Mouse (Mus musculus): ENCODE results near the gene Stx4a.
"Not testable (repeated sequence)": the region's sequence is repeated elsewhere in the genome, so short reads cannot be mapped to it uniquely, and the experiment has no call there.

Stx4a gene

GRCm38 (mm10) chr7:127814241-127814921 is 9.7 kb upstream of the Stx4a start:
- DNase-seq (ENCODE audit: low spot score in 2 of 2): peak in 1 of 2 experiments; percentile 56

GRCm38 (mm10) chr7:127815116-127815665 is 8.9 kb upstream of the Stx4a start:
- DNase-seq (ENCODE audit: low spot score in 2 of 2): no peak

DNA sequence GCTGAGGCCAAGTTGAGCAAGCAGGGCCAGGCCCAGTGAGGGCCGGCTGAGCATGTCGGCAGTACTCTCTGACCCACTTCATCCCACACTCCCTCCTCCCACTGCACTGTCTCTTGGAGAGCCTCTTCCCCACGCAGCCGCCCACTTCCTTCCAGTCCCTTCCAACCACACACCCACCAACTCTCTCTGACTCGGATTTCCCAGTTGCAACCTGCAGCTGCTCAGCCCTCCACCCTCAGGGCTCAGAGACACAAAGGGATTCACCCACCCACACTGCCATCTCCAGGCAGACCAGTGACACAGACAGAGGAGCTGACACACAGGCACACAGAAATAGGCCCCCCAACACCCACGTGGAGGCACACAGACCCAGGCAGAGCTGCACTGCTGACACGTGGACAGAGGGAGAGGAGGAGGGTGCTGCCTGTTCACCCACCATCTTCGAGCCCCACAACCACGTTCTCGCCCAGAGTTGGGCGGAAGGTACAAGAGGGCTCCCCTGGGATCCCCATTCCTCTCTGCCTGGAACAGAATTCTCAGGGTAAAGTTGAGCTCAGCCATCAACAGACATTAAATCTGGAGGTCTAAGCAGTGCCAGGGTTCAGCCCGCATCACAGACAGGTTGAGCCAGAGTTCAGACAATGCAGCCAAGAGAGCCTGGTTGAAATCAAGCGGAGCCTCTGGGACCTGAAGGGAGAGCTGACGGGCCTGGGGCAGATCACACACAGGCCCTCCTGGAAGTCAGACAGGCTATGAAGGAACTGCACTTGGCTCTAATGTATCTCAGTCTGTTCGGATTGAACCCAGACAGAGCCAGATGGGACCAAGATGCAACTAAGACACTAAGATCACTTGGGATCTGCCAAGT is 7.9 kb upstream of the Stx4a start:
- DNase-seq (ENCODE audit: low spot score in 2 of 2): no peak

DNA sequence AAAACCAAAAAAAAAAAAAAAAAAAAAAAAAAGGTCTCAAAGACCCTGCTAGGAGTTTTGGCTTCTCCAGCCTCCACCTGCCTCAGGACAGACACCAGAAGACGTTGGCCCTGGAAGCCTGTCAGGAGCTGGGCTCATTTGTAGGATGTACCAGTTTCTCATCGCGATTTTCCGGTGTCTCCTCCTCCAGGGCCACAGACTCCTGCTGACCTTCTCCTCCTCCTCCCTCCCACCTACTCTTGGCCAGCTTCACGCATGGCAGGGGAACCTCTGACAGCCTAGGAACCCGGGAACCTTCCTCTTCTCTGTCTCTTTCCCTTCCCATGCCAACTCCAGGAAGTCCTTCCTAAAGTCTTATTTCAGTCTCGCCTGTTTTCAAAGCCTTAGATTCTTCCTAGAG is 7.0 kb upstream of the Stx4a start:
- no peak for DNase-seq (ENCODE audit: low spot score in 2 of 2)

GRCm38 (mm10) chr7:127817776-127818175 is 6.3 kb upstream of the Stx4a start:
- DNase-seq (ENCODE audit: low spot score in 2 of 2): no peak

DNA sequence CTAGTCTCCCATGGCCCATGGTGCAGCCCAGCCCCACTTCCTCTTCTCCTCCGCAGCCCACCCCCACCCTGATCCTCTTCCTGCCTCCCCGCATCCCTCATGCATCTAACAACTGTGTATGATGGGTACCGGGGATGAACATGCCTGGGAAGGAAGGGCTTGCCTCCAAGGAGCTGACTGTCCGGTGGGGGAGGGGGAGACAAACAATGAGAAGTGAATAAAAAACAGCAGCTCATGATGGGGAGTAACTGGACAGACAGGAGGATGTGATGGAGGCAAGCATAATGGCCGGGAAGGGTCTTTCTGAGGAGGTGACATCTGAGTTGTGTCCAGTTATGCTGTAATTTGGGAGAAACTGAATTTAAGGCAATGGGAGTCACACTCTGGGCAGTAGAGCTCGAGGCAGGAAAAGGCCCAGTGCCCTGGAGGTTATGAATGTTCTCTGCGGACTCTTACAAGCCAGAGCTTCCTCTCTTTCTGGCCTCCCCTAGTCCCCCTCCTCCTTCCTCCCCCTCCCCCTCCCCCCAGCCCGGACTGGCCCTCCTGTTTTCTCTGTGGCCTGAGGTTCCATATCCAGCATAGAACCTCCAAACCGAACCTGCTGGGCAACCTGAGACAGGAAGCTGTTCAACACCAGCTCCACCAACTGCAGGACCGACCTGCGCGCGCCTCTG is 3.1 kb upstream of the Stx4a start:
- DNase-seq (ENCODE audit: low spot score in 2 of 2): no peak

DNA sequence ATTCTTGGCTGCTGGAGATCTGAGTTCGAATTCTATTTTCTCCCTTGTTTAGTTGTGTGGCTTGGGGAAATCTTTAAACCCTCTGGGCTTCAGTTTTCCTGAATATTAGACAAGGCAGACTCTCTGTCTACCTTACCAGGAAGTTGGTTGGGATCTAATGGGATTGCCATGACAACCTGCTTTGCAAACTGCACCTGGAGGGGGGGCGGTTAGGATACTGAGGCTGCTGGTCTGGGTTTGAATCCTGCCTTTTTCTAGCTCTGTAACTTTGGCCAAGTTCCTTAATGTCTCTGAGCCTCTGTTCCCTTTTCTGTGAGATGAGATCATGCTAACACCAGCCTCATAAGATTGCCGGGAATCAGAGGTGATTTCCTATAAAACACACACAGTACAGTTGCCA is 1.6 kb upstream of the Stx4a start:
- DNase-seq (ENCODE audit: low spot score in 2 of 2): no peak

DNA sequence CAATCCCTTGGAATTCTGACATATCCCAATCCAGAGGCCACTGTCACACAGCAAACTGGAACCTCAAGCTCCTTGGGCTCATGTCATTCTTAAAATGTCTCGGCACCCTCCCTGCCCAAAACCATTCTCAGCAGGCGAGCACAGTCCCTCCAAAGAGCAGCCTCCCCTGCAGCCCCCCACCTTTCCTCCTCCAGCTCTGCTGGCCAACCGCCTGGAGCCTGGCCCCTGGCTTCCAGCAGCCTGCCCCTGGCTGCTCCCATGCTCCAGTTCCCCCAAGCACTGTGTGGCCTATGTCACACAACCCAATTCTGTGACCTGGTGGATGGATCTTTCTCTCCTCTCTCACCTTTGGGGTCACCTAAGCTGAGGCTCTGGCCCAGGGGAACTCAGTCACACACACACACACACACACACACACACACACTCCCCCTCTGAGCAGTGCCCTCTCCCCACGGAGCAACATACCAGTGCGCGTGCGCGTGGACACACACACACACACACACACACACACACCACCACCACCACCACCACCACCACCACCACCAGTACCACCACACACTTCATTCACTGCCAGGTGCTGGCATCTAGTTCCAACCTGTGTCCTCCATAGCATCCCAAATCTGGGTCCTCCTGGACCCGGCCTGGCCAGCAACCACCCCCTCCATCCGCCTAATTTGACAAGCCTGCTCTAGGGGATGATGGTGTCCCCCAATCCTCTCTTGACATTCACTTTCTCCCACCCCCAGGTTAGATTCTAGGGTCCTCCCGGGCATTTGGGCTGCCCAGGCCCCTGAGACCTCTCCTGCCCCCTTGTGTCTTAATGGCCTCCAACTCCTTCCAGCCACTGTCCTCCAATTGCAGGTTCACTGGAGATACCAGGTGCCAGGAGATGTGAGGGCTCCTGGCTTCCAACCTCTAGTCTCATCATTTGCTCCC is 590 bp upstream of the Stx4a start:
- DNase-seq (ENCODE audit: low spot score in 2 of 2): no peak

GRCm38 (mm10) chr7:127835550-127835949 is 11.5 kb downstream of the Stx4a start:
- DNase-seq (ENCODE audit: low spot score in 2 of 2): no peak

- DNase-seq (ENCODE audit: low spot score in 2 of 2): no peak
Measured at GRCm38 (mm10) chr7:127837473-127837872, 13.4 kb downstream of the Stx4a start.

- not testable (repeated sequence) for DNase-seq (ENCODE audit: low spot score in 2 of 2)
Measured at GRCm38 (mm10) chr7:127837878-127838277, 13.8 kb downstream of the Stx4a start.

GRCm38 (mm10) chr7:127840031-127840430 is 15.9 kb downstream of the Stx4a start:
- DNase-seq (ENCODE audit: low spot score in 2 of 2): not testable (repeated sequence)

DNA sequence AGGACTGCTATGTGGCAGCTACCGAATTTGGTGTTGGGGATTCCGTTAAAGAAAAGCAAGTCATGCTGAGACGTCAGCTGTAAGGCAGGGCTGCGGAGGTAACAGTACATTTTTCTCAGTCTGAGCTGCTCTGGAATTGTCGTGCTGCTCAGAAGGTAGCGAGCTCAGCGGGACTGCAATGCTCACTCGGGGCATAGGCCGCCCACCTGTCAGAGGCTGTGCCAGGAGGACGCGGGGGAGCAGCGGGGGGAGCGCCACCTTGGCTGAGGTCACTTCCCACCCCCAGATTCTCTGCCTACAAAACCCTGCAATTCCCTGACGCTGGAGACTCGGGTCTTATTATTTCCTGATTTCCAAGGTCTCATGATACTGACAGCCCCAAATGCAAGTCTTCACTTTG is 16.8 kb downstream of the Stx4a start:
- peak in 1 of 2 experiments; percentile 42 for DNase-seq (ENCODE audit: low spot score in 2 of 2)

- DNase-seq (ENCODE audit: low spot score in 2 of 2): peak; percentile 83 to 92
Measured at GRCm38 (mm10) chr7:127841340-127842000, 17.4 kb downstream of the Stx4a start.

- peak; percentile 49 to 60 for DNase-seq (ENCODE audit: low spot score in 2 of 2)
Measured at GRCm38 (mm10) chr7:127842001-127842718, 18.1 kb downstream of the Stx4a start.

DNA sequence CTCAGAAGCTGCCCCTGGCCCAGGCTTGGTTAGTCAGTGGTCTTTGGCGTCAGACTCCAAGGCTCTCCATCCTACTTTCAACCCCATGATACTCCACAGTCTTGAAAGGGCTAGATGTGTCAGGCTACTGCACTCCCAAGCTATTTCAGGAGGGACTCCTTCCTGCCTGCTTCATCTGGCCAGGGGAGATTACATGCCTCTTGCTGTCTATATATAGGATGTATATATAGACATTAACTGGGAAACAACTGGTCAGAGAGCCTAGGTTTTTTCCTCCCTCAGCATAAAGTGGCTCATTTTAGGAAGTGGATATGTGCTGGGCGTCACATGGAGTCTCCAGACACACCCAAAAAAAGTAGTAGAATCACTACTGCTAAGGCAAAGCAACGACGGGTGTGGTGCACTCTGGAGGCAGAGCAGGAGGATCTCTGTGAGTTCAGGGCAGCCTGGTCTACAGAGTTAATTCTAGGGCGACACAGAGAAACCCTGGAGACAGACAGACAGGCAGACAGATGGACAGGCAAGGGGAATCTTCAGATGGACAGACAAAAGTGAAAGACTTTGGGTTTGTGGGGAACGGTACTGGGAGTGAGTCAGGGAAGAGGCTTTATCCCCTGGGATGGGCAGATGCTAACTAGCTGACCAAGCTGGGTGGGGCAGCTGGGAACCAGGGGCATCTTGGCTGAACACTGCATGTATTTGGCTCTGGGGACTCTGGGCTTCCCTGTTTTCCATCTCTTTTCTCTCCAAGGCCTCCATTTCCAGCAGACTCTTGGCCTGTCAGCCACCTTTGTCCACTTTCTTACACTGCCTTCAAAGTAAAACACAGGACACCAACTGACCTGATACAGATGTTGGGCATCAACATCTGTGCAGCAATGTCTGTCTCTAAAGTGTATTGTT is 26.1 kb downstream of the Stx4a start:
- DNase-seq (ENCODE audit: low spot score in 2 of 2): no peak

GRCm38 (mm10) chr7:127850906-127851305 is 26.8 kb downstream of the Stx4a start:
- no peak for DNase-seq (ENCODE audit: low spot score in 2 of 2)

- DNase-seq (ENCODE audit: low spot score in 2 of 2): no peak
Measured at GRCm38 (mm10) chr7:127858258-127858657, 34.2 kb downstream of the Stx4a start.

GRCm38 (mm10) chr7:127866434-127866833 is 42.3 kb downstream of the Stx4a start:
- no peak for DNase-seq (ENCODE audit: low spot score in 2 of 2)

All from cerebellum, postnatal 4 days (tissue).